Comparison of ENCODE assay signal across 8 mouse cellular contexts in the genomic region with DNA sequence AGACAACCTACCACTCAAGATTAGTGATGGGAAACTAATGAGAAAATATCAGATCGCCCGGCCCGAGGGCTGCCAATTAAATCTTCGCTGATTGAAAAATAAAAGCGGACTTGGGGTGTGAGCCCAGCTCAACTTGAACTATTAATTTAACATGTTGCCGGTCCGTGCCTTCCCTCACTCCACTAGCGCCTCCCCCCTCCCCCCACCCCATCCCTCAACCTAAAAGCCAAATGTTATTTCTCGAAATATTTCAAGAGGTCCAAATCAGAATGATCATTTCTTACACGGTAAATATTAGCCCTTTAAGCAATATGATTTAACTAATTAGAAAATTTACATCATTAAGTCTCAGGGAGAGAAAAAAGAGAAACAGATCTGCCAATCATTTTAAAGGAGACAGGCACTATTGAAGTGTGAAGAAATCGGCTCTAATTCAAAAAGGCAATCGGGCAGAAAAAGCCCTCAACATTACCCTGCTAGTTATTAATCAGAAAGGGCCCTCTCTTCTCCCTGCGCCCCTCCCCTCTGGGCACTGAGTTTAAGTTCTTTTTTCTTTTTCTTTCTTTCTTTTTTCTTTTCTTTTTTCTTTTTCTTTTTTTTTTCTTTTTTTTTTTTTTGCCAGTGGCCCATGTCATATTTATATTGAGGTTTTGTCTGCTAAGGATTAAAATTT.
DNase-seq lines count a peak whose midpoint lies in the region; ATAC-seq lines count a peak whose summit lies in the region.

No protein-coding gene starts in this region.

- peaks cover 23% of the 10 kb centered on the region for H3K4me1 ChIP-seq in heart, embryonic 11.5 days (ENCODE audit: control insufficient read depth, insufficient read depth, low read length)
- H3K4me1 ChIP-seq in hindbrain, embryonic 14.5 days (replicated peaks; ENCODE audit: control insufficient read depth, insufficient read depth, low read length), result peaks cover 54% of the 10 kb centered on the region
- H3K4me1 ChIP-seq in midbrain, embryonic 15.5 days, result peaks cover 48% of the 10 kb centered on the region

- H3K27me3 ChIP-seq in heart, embryonic 11.5 days (ENCODE audit: control insufficient read depth, insufficient read depth, low read length), result peaks cover 15% of the 10 kb centered on the region
- peaks cover 34% of the 10 kb centered on the region for H3K27me3 ChIP-seq in hindbrain, embryonic 14.5 days (ENCODE audit: control insufficient read depth, insufficient read depth, low read length)
- H3K27me3 ChIP-seq in midbrain, embryonic 15.5 days (replicated peaks), result peaks cover 35% of the 10 kb centered on the region

- no peak for DNase-seq in heart, adult 8-10 months (ENCODE audit: low spot score)
- peak; percentile 24 for DNase-seq in brain, embryonic 18.5 days (ENCODE audit: low read depth, low spot score)
- DNase-seq in hindbrain, embryonic 14.5 days (ENCODE audit: low spot score), result peak; percentile 51
- no peak for DNase-seq in thymus, postnatal 10 days (ENCODE audit: low spot score in 2 of 2)
- no peak for DNase-seq in layer of hippocampus, adult 9-11 months
- no peak for DNase-seq in kidney, adult 8-10 months

- peak overlapping the region; percentile 52; the same call in 1 of the 2 replicates for H3K9ac ChIP-seq in heart, embryonic 11.5 days (ENCODE audit: low read depth, low read length)
- peak overlapping the region; percentile 57 for H3K9ac ChIP-seq in hindbrain, embryonic 14.5 days
- no peak overlapping the region for H3K9ac ChIP-seq in midbrain, embryonic 15.5 days

- H3K4me3 ChIP-seq in heart, embryonic 11.5 days (ENCODE audit: low read depth, low read length), result peak overlapping the region; percentile 46
- H3K4me3 ChIP-seq in hindbrain, embryonic 14.5 days (replicated peaks; ENCODE audit: low read length), result peak overlapping the region; percentile 24
- H3K4me3 ChIP-seq in midbrain, embryonic 15.5 days, result peak overlapping the region; percentile 31

- peak overlapping the region; percentile 75 for H3K4me2 ChIP-seq in heart, embryonic 11.5 days
- H3K4me2 ChIP-seq in hindbrain, embryonic 14.5 days (replicated peaks), result peak overlapping the region; percentile 61
- peak overlapping the region; percentile 41 for H3K4me2 ChIP-seq in midbrain, embryonic 15.5 days

- WGBS in heart, embryonic 11.5 days (ENCODE audit: insufficient replicate concordance), result 6% methylated on average over 13 of the region's 13 CpGs
- WGBS in hindbrain, embryonic 14.5 days, result 2% methylated on average over 13 of the region's 13 CpGs
- WGBS in midbrain, embryonic 15.5 days, result 1% methylated on average over 13 of the region's 13 CpGs

- no peak for ATAC-seq in heart, embryonic 11.5 days (replicated peaks; ENCODE audit: insufficient number of reproducible peaks, low FRiP score, low TSS enrichment)
- ATAC-seq in hindbrain, embryonic 14.5 days (ENCODE audit: low FRiP score), result no peak
- no peak for ATAC-seq in midbrain, embryonic 15.5 days (replicated peaks)

- H3K36me3 ChIP-seq in heart, embryonic 11.5 days (ENCODE audit: control insufficient read depth, insufficient read depth, low read length), result no peaks in the 10 kb centered on the region
- H3K36me3 ChIP-seq in hindbrain, embryonic 14.5 days (replicated peaks; ENCODE audit: control insufficient read depth, insufficient read depth), result no peaks in the 10 kb centered on the region
- no peaks in the 10 kb centered on the region for H3K36me3 ChIP-seq in midbrain, embryonic 15.5 days (replicated peaks)

- no peak overlapping the region for H3K27ac ChIP-seq in heart, embryonic 11.5 days (ENCODE audit: low read depth, low read length)
- peak overlapping the region; percentile 89 for H3K27ac ChIP-seq in hindbrain, embryonic 14.5 days
- H3K27ac ChIP-seq in midbrain, embryonic 15.5 days, result peak overlapping the region; percentile 27; the same call in 1 of the 2 replicates

- H3K9me3 ChIP-seq in heart, embryonic 11.5 days (replicated peaks; ENCODE audit: control insufficient read depth, low read length), result no peaks in the 10 kb centered on the region
- no peaks in the 10 kb centered on the region for H3K9me3 ChIP-seq in hindbrain, embryonic 14.5 days (ENCODE audit: control insufficient read depth, low read length)
- H3K9me3 ChIP-seq in midbrain, embryonic 15.5 days, result no peaks in the 10 kb centered on the region

Comparison
In these comparisons a context has a peak if more than half of its experiments do, and no peak if none do; other contexts are left out.
1. DNase-seq: peak in brain, embryonic 18.5 days (single experiment) and hindbrain, embryonic 14.5 days (single experiment); none in heart, adult 8-10 months (single experiment), thymus, postnatal 10 days (0 of 2), layer of hippocampus, adult 9-11 months (single experiment) and kidney, adult 8-10 months (0 of 2).
2. Peak in every context shown above with its lines, with median percentiles within 50 percentile points of each other: H3K4me2 ChIP-seq and H3K4me3 ChIP-seq.